Mouse (Mus musculus) thymus, postnatal 0 days (tissue): ENCODE results near the gene Wdr5. TPM values are rescaled to one million over a fixed set of nuclear protein-coding genes. Genes with fewer than 3 reads are reported as not detected.

Experiments
- polyA plus RNA-seq: library from polyadenylated mRNA; unstranded; fragments of >200 nt; fragmentation: Nextera tagmentation; extraction: Ambion mirVana; gene quantifications from 2 replicates; pipeline ENCODE4 v1.2.1, GENCODE M21; 2015

Gene Wdr5
- polyA plus RNA-seq, 1 experiment from 2014 or later: 41.7 TPM

Other genes with a start within 250 kb of the Wdr5 start
- gene Vav2, start 88.1 kb upstream of the Wdr5 start, polyA plus RNA-seq: 6.4 and 7.9 TPM in 2 replicates
- 2.0 and 2.1 TPM in 2 replicates for gene Brd3os, start 72.8 kb upstream of the Wdr5 start, polyA plus RNA-seq
- gene Brd3, start 7.5 kb upstream of the Wdr5 start, polyA plus RNA-seq: 68.8 and 74.8 TPM in 2 replicates
- 5.1 and 5.5 TPM in 2 replicates for gene Rxra, start 161.3 kb downstream of the Wdr5 start, polyA plus RNA-seq